Mouse (Mus musculus) granulocyte monocyte progenitor cell, adult 5-6 weeks (primary cell): Measurements from ENCODE around the gene Card6. TPM values are rescaled to one million over a fixed set of nuclear protein-coding genes. Genes with fewer than 3 reads are reported as not detected.
"Not testable (repeated sequence)": the region's sequence is repeated elsewhere in the genome, so short reads cannot be mapped to it uniquely, and the experiment has no call there.

ENCODE experiments used
- ATAC-seq: replicated peaks from 2 replicates; pipeline ENCODE4 v1.8.0; 2016; ENCODE audit warnings: mild to moderate bottlenecking, moderate TSS enrichment, inconsistent platforms; ENCODE audit not compliant: poor library complexity, severe bottlenecking
- total RNA-seq, 2 experiments: library from RNA; stranded (forward) in 1 of 2; stranded (reverse) in 1 of 2; fragments of 200-712, 200-1000 nt in 1 of 2; fragments of >200 nt in 1 of 2; fragmentation: Nextera tagmentation in 1 of 2; gene quantifications; 2 replicates each; pipeline ENCODE4 v1.2.3; 2014 to 2017

Gene Card6
- total RNA-seq, 2 experiments from 2014 or later, result 0.05 to 1.9 TPM

DNA sequence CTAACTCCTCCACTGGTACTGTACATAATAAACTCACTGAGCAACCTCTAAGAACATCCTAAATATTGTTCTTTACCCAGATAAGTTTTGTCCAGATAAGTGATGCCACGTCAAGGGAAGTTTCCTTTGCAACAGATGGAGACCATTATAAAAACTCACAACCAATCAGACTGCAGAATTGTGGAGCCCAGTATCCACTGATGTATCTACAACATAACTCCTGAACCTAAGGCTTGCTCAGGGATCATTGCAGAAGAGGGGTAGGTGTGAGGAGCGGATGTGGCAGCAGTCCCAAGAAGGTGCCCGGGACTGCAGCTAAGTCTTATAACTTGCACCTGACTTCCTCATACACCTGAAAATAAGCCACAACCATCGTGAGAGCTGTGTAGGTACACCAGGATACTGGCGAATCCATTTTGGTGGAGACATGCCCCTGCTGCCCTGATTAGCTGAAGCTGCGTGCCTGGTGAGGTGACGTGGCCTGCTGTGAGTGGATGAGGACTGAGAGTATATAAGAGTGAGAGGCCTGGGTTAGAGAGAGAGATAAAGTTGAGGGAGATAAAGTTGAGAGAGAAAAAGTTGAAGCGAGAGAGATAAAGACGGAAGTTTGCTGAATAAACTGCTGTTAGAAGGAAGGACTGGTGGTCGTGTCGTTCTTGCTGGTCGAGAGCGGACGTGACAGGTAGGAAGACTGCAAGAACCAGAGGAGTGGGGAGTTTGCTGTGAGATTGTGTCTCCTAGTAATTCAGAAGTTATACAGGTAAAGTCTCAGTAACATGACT lies 22.7 kb upstream of the Card6 start:
- ATAC-seq, result not testable (repeated sequence)

DNA sequence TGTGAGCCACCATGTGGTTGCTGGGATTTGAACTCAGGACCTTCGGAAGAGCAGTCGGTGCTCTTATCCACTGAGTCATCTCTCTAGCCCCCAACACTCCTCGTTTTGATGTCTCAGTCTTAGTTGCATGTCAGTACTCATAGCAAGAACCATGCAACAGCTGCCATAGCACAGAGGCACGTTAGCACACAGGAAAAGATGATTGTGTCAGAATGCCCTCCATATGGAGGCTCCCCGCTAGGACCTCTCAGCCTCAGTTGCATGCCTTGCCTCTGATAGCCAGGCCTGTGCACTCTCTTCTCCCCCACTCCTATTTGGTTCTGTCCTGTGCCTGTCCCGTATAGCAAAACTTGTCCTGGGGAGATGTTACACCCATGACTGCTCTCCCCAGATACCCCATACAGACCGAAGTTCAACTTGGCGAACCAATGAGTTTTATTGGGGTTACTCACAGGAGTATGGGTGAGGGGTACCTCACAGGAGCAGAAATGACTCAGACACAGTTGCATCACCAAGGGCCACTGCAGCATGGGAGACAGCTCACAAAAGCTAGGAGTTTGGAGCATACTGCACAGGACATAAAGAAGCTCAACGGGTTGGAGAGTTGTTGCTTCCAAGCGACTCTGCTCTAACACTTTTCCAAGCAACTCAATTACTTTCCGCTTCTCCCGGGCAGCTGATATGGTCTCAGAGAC lies 20.9 kb upstream of the Card6 start:
- peak; percentile 62 for ATAC-seq

DNA sequence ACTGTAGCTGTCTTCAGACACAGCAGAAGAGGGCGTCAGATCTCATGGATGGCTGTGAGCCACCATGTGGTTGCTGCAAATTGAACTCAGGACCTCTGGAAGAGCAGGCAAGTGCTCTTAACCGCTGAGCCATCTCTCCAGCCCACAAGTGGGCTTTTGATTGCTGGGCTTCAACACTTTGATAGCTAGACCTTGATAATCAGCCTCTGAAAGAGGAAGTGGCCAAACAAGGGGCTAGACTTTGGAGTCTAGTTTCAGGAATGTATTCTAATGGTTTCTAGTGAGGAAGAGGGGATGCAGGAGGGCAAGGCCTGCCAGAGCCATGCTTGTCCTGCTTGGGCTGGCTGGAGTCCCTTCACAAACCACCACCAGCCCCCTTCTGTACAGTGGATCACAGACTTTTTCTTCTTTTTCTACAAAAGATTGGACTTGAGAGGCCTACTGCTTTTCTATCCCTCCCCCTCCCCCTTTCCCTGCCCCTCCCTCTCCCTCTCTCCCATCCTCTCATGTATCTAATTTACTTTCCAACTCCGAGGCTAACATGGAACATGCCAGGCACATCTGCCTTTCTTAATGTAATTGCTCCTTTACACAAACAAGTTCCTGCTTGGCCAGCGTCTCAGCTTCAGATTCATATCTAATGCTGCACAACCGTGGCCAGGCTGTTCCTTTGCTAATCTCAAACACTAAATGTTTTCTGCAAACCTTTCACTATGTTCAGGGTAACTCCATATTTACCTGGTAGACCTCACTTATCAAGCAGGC lies 20.0 kb upstream of the Card6 start:
- peak; percentile 54 for ATAC-seq

DNA sequence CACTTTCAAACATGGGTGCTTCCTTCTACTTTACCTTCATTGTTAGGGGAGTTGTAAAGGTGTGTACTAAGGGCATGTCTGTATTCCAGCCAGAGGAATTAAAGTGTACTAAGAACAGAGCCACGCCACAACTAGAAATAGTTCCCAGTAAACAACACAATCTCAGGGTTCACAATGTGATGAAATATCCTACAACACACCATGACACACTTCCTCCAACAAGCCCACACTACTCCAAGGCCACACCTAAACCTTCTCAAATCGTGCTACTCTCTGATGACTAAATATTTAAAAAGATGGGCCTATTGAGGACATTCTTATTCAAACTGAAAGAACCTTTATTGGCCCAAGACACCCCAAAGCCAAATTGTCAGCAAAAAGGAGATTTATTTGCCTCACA lies 19.1 kb upstream of the Card6 start:
- 0 out of 2 replicates have a peak, but pooled peaks have one; percentile 13 for ATAC-seq

DNA sequence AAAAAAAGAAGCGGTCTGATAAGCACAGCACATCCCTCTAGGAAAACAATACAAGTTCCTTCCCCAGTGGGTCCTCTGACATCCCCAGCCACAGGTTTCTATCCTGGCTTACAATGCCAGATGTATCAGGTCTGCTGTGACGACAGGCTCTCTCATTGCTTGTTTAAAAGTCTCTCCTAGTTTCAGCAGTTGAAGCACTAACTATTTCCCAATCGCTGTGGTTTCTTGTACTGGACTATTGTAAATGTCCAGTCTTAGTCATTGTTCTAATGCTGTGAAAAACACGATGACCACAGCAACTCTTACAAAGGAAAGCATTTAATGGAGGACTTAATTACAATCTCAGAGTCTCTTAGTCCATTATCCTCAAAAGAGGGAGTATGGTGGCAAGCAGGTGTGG lies 18.1 kb upstream of the Card6 start:
- ATAC-seq, result peak; percentile 72

DNA sequence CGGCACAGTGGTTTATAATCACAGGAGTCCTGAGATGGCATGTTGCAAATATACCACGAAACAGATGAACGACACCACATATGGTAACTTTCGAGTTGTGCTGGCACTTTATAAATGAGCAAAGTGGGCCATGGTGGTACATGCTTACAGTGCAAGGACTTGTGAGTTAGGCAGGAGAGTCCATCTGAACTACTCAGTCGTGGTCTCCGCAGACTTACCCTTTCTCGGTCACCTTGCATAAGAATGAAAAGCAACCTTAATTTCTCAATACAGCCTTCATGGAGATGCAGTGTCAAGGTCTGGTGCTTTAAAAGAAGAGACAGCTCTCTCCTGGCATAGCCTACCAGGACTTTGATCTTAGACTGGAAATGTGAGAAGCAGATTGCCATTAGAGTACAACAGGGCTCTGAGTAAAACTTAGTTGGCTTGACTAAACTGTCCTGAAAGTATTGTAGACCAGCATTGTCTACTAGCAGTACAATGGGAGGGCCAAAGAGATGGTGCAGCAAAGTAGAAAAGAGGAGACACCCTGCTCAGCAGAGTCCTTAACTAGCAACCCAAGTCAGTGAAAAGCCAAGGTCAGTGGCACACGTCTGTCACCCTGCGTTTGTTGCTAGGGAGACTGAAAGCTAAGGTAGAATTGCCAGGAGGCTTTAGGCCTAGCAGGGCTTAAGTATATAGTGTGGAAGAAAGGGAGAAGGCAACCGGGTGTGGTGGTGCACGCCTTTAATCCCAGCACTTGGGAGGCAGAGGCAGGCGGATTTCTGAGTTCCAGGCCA lies 13.4 kb upstream of the Card6 start:
- no peak for ATAC-seq

DNA sequence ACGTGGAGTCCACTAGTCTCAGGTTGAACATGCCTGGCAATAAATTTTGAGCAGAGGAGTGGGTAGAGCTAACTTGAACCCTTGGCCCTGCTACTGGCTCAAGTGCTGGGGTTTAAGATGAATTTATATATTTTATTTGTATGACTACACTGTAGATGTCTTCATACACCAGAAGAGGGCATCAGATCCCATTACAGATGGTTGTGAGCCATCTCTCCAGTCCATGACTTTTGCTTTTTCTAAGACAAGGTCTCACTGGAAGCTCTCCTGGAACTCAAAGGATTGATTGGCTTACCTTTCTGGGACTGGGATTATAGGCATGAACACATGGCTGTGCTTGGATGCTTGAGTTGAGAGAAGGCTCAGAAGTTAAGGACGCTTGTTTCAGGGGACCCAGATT lies 11.4 kb upstream of the Card6 start:
- ATAC-seq, result no peak

DNA sequence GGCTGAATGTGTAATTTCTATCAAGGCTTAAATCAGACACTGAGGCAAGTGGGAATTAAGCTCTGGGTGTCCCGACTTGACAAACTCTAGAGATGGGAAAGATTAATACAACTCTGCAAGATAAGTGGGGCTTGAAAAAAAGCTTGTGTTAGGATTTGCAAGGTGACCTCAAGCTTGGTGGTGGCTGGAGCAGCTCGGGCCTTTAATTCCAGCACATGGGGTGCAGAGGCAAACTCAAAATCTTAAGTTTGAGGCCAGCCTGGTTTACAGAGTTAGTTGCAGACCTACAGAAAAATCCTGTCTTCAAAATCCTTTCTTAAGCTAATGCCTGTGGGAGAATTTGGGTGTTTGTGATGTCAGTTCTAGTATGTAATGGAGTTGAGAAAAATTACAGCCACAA lies 10.9 kb upstream of the Card6 start:
- no peak for ATAC-seq

DNA sequence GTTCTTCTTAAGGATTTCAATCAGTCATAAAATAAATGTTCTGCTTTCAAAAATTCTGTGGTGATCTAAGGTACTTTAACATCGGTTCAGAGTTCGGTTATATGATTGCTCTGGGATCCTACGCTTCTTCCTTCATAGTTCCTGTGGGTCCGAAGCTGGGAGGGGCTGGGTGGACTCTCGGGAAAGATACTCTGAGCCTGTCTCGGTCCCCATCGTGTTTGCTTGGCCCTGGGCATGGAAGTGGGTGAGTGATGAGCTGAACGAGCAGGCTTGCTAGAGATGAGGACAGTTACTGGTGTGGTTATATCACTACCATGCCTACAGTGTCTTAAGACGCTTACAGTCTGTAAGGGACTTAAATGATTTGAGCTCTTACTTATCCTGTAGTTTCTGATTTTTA lies 10.3 kb upstream of the Card6 start:
- ATAC-seq, result no peak

DNA sequence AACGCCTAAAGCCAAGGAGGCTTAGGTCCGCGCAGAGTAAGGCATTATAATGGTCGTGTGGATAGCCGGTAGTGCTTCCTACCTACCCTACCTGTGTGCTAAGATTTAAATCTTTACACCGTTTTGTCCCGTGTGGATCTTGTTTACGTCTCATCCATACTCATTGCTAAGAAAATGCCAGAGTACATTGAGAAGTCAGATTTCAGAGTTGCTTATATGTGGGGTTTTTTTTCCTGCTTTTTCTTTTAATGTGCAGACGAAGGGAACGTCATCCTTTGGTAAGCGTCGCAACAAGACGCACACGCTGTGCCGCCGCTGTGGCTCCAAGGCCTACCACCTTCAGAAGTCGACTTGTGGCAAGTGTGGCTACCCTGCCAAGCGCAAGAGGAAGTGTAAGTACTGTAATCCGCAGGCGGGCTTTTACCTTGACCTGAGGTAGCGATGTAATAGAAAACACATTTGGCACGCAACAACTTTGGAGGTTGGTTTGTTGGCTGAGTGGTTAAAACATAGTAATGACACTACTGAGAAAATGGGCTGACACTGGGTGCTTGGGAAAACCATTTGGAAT lies 8.8 kb upstream of the Card6 start:
- ATAC-seq, result peak; percentile 13

DNA sequence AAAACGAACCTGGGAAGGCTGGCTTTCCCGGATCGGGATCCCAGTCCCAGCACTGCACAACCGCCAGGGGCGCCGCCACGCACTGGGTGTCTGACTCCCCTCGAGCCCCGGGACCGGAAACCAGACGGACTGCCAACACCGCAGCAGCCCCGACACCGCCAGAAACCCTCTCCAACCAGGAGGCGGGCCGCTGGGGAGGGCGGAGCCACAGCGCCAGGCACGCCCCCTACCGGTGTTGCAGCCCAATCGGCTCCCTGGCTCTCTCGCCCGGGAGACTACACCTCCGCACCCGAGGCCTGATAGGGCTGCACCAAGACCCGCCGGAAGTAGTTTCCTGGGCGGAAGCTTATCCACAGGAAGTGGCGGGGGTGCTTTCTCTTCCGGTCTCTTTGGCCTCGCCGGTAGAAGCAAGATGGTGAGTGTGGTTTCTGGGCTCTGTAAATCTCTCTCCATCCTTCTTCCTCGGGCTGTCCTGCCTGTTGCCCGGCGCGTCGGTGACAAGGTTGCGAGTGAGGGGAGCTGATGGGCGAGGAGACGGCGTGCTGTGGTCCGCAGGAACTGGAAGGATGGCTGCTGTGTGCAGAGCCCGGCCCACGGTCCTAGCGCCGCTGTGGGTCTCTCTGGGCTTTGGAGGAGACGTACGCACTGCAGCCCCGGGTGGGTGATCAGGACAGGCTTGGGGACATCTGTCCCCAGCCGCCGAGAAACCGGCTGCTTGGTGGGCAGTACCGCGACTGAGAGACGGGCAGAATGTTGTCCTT lies 8.1 kb upstream of the Card6 start, which contains the start of gene Rpl37:
Gene Rpl37 (plus strand): TSS at position 376 of the 761 bp plus-strand sequence.
- ATAC-seq, result peak; percentile 94

DNA sequence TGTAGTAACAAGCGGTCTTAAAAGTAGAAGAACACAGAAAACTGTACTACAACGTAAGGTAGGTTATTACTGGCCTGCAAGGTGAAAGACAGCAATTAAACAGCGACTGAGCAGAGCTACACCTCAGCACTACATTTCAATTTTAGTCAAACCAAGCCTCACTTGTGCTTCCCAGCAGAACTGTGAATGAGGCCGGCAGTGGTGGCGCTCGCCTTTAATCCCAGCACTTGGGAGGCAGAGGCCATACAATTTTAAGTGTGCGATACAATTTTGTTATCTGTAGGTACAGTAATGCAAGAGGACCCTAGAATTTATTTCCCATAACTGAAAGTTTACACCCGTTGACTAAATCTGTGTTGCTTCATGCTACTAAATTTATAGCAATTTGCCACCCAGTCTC lies 6.8 kb upstream of the Card6 start:
- no peak for ATAC-seq

DNA sequence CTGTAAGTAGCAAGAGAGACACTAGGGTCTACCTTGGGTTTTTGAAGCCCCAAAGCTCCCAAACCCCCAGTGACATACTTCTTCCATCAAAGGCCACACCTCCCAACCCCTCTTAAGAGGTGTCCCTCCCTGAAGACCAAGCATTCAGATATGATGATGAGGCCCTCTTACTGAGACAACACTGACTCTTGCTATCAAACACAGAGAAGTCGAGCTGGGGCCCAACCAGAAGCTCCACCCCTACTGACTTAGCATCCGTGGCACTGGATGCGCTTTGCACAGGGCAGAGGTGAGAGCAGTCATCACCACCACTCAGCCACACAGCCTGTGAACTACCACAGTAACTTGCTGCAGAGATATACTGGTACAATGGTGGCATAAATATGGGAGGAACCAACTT lies 4.3 kb upstream of the Card6 start:
- ATAC-seq, result no peak

DNA sequence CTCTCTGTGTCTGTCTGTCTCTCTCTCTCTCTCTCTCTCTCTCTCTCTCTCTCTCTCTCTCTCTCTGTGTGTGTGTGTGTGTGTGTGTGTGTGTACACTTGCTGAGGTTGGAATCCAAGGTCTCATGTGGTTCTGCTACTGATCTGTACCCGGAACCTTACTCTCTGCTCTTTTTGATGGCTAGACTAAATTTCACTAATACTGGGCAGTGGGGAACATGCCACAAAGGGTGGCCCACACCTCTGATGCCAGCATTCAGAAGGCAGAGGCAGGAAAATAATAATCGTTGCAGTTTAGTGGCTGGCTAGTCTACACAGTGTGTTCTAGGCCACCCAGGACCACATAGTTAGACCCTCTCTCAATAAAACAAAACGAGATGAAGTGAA lies 309 bp upstream of the Card6 start:
- ATAC-seq, result peak; percentile 20

DNA sequence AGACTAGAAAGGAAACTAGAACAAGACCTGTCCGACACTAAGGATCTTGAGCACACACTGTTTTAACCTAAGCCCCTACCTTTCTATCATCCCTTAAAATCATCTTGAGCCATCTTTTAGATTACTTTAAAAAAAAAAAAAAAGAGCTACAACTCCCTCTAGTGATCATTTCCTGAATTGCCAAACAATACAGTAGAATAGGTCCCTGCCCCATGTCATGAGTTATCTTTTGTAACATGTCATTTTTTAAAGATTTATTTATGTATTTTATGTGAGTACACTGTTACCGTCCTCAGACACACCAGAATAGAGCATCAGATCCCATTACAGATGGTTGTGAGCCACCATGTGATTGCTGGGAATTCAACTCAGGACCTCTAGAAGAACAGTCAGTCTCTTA lies 2.0 kb downstream of the Card6 start:
- ATAC-seq, result peak; percentile 50

DNA sequence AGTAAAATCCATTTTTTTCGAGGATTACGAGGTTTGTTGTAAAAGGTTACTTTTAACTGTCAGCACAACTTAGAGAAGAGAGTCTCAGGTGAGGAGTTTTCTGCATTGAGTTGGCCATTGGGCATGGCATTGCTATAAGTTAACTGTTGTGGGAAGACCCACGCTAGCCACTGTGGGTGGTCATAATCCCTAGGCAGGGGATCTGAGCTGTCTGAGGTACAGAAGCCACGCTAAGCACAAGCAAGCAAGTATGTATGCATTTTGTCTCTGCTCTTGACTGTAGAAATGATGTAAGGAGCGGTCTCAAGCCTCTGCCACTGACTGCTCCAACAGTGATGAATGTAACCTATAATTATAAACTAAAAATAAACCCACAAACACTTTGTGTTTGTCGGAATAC lies 2.4 kb downstream of the Card6 start:
- ATAC-seq, result no peak

DNA sequence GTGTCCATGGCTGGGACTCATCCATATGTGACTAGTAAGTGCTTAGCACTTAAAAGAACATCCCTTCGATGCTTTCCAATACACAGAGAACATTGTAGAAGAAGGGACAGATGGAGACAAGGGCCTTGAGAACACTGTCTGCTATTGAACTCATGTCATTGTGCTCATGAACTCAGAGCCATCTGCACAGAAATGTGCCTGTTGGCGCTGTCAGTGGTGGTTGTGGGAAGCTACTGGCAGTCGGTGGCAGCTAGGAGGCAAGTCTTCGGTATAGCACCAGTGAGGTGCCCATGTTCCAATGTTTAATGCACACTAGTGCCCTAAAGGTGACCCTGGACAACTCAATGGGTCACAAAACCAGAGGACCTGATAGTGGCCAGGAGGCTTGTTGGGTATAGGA lies 6.0 kb downstream of the Card6 start:
- no peak for ATAC-seq

DNA sequence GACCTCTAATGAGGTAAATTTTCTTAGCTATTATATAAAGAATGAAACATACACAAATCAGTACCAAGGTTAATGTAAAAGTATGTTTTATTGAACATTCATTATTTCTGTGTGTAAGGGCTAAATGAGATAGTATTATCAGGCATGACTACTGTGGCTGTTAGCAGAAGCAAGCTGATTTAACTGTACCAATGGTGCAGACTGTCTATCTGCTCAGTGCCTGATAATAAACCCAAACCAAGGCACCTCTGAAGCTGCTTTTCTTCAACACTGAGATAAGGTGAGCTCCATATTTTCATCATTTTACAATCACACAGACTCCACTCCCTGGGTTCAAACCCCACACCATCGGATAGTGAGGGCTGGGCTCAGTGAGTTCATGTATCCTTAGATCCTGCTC lies 11.0 kb downstream of the Card6 start:
- no peak for ATAC-seq

DNA sequence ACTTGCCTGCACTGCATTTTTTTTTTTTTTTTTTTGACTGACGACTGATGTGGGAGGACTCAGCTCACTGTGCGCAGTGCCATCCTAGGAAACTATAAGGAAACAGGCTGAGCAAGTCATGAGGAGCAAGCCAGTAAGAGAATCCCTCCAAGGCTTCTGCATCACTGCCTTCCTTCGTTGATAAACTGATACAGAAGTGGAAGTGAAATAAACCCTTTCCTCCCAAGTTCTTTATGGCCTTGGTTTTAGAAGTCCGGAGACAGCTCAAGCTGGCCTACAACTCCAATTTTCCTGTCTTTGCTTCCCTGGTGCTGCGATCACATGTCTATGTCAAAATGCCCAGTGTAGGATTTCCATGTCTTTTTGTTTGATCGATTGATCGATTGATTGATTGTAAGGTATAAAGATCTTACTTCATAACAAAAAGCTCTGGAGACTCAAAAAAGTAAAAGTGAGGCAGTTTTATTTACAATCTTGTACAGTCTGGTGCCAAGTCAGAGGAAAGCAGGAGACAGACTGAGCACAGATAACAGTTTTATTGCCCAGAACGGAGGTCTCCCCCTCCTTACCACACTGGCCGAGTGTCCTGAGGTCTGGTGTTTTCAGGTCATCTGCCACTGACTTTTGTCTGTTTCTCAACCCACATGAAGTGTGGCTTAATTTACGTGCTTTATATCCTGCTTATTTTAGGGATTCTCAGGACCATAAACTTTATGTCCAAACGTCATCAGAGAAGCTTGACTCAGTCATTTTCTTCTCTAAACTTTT lies 12.6 kb downstream of the Card6 start:
- no peak for ATAC-seq
